Mouse (Mus musculus): Measurements from ENCODE around the gene Iqcd.

The Iqcd gene

DNA sequence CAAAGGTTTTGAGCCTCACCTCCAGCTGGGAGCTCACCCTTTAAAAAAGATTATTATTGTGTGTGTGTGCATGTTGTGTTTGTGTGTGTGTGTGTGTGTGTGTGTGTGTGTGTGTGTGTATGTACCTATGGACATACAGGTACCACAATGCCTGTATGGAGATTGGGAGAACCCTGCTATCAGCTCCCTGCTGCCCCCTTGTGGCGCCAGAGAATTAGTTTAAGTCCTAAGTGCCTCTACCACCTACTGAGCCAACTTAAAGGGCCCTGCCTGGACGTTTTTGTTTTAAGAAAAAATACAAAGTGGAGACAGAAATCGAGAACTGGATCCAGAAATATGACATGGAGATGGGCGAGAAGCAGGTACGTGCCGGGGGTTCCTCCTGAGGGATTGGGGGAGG lies 16.0 kb downstream of the Iqcd start:
- peak; percentile 95 to 97 for DNase-seq

DNA sequence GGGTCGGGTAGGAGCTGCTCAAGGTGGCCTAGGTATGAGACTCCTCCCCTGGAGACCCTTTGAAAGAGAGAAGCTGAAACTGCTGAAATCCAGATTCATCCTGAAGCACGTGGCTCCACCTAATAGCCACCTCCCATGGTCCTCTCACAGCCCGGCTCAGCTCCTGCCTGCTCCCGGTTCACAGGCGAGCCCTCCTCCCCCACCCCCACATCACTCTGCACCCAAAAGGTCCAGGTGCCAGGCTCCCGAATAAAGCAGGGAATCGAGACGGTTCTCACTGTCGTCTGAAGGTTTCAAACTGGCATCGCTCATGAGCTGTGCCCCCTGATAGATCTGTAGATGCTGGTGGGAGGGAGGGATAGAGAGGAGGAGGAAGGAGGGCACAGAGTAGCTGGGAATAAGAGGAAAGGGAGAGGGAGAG lies 16.4 kb downstream of the Iqcd start:
- DNase-seq: peak; percentile 59 to 69

DNA sequence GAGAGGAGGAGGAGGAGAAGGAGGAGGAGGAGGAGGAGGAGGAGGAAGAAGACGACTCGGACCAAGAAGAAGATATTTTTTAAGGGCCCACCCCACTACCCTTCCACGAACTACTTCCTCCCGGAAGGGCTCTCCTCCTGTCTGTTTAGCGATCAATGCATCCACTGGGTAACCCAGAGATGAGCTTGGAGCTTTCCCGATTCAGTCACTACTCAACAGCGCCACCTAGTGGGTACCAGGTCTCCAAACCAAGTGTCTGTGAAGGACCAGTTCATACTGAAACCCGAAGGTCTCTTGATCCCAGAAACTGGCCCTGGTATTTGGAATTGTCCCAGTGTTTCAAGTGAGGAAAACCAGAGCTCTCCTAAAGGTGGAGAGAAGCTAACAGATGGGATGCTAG lies 16.9 kb downstream of the Iqcd start:
- peak; percentile 97 to 99 for DNase-seq

DNA sequence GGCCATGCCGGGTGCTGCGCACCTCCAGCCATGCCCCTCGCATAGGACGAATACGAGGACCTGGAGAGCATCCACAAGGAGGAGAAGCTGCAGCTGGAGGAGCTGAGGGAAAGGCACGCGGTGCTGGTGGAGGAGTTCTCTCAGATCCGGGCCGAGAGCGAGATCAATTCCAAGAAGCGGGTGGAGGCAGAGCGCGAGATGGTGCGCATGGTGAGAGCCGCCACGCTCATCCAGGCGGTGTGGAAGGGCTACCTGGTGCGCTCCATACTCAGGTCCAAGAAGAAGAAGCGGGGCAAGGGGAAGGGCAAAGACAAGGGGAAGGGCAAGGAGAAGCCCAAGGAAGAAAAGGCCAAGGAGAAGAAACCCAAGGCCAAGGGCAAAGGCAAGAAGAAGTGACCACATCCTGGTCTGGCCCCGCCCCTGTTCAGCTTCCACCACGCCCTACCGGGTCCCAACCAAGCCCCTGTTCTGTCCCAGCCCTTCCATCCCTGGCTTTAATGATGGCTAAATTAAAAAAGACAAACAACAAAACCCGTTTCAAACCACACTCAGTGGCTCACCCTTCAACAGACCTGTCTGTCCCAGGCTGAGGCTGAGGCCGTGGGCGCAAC lies 17.9 kb downstream of the Iqcd start:
- DNase-seq: no peak

DNA sequence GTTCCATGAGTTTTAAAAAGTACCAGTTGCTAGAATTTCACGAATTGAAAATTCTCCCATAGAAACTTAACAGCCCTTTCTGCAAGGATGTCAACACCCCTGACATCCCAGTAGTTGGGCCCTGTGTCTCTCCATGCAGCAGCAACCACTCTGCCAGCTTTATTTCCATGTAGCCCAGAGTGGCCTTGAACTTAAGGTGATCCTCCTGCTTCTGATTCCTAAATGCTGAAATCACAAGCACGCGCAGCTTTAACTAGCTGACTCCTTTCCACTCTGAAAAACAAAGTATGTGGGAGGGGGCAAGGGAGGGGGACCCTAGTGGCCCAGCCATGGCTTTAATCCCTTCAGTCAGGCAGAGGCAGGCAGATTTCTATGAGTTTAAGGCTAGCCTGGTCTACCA lies 18.5 kb downstream of the Iqcd start:
- no peak for DNase-seq

DNA sequence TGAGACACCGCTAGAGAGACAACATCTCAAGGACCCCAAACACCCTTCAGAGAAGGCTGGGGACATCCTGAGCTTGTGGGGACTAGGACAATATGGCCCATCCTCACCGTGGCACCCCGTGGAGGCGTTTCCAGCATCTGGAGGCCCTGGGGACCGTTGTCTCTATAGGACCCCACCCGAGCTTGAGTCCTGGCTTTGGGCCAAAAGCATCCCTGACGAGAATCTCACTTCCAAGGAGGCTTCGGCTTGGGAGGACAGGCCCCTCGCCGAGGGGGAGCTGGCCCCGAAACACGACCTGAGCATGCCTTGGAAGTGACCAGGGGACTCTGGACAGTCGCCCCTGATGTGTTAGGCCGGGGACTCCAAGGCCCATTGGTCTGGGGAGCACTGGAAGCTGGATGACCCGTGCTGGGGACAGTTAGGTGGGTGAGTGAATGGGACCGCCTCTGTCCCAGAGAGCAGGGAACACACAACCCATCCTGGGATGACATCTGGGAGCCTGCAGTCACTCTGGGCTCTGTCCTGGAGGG lies 20.5 kb downstream of the Iqcd start:
- DNase-seq: no peak

DNA sequence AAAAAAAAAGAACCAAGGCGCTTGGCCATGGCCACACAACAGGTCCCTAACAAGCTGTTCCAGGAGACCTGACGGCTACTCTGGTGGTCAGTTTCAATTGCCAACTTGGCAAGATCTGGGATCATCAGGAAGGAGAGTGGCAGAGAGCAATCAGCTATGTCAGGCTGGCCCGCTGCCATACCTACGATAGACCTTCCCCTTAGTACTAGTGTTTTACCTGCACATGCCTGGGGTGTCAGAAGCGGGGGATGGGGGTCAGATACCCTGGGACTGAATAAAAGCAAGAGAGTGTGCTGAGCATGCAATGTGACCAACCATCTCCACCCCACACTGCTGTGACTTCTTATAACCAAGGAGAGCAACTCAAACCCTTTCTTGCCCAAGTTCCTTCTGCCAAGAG lies 22.1 kb downstream of the Iqcd start:
- DNase-seq: peak; percentile 71 to 74

DNA sequence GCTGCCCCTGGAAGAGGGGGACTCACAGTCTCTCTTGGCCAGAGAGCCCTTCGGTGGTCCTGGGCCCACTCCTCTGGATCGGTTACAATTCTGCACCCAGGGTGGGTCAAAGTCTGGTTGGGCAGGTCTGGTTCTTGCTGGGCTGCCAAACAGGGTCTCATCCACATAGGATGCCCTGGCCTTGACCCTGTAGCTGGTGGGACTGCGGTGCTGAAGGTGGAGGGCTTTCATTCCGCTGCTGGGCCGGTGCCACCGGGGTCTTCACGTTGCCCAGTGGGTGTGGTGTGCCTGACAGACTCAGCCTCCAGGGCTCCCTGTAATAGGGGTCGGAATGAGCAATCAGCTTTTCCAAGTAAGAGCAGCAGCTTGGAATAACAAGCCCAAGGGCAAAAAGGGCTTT lies 22.6 kb downstream of the Iqcd start:
- peak in 1 of 2 experiments; percentile 56 for DNase-seq

DNA sequence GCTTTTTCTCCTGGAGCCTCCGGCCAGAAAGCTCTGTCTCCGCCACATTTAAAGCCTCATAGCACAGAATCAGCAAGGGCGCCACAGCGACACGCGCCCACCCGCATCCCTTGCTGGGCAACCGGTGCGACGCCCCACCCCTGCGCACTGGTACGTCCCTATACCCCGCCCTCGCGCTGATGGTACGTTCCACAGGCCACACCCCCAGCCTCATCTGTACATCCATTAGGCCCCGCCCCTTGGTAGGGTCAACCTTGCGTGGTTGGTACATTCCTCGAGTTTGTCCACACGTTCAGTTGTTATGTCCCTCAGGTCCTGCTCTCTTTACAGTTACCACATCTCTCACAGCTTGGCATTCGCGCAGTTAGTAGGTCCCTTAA lies 23.6 kb downstream of the Iqcd start, which contains the start of the genes Rita1 and Ddx54:
Rita1 (minus strand) TSS at position 148 of the 380 bp plus-strand sequence.
Ddx54 (plus strand) TSS at position 298 of the 380 bp plus-strand sequence.
- DNase-seq: peak; percentile 99

DNA sequence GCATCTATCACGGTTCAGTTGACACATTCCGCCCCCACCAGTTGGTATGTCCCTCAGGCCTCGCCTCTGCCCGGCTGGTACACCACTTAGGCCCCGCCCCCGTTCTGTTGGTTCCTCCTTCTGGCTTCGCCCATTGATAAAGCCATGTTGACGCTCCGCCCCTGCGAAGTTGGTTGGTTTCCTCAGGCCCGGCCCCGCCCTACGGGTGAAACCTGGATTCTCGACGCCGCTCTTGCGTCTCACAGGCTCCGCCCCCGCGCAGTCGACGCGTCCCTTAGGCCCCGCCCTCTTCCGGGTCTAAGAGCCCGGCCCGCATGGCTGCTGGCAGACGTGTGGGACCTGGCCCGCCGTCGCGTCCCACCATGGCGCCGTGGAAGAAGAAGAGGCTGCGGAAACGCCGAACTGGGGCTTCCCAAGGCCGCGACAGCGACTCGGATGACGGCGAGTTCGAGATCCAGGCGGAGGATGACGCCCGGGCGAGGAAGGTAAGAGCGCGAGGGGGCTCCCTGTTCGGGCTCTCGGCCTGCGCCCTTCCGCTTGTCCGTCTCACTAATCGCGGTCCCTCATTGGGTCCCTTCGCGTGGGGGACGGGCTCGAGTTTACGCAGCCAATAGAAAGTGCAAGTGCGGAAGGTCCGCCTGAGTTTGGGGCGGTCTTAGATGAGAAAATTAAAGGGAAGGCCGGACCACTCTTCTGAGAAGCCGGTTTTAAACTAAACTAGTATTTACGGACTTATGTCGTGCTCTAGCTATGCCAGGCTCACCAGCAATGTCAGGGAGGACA lies 24.2 kb downstream of the Iqcd start:
- DNase-seq: peak; percentile 100

DNA sequence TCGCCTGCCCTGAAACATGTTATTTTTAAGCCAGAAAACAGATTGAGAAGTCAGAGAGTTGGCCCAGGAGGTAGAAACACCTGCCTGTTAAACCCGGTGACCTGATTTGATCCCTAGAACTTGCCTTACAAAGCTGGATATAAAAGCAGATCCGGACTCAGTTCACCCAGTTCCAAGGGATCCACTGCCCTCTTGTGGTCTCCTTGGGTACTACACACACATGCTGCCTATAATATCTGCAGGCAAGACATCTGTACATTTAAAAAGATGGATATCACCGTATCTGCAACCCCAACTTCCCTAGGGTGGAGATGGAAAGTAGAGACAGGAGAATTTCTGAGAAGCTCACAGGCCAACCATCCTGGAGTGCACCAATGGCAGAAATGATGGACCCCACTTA lies 27.1 kb downstream of the Iqcd start:
- DNase-seq: peak; percentile 67 to 82

DNA sequence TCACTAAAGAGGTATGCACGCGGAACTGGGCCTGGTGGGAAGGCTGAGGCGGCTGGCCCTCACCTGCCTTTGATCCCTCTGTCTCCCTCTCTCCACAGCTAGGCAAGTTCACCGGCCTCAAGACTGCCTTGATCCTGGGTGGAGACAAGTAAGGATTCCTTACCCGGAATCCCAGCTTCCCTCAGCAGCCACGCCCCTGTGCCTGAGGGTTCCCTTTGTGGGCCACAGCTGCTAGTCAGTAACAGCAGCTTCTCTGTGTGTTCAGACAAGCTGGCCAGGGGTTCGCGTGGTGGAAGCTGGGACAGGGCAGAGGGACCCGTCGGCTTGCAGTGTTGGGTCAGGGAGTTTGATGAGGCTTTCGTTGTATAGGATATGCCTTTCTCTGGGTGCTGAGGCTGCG lies 30.0 kb downstream of the Iqcd start:
- no peak for DNase-seq

DNA sequence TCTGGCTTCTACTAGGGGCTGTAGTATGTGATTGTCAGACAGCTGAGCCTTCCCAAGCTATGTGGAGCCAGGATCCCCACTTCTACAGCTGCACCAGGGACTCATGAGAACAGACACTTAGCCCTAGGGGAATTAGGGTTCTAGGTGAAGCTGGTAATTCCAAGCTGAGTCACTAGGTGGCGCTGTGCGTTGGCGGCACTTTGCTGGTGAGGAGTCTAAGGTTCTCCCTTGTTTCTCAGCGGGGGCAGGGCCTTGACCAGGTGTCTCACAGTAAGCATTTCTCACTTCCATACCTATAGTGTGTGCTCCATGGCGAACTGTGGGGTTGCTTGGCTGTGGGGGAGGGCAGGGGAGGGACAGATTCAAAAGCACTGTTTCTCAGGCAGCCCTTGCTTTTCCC lies 30.4 kb downstream of the Iqcd start:
- peak; percentile 85 to 90 for DNase-seq

DNA sequence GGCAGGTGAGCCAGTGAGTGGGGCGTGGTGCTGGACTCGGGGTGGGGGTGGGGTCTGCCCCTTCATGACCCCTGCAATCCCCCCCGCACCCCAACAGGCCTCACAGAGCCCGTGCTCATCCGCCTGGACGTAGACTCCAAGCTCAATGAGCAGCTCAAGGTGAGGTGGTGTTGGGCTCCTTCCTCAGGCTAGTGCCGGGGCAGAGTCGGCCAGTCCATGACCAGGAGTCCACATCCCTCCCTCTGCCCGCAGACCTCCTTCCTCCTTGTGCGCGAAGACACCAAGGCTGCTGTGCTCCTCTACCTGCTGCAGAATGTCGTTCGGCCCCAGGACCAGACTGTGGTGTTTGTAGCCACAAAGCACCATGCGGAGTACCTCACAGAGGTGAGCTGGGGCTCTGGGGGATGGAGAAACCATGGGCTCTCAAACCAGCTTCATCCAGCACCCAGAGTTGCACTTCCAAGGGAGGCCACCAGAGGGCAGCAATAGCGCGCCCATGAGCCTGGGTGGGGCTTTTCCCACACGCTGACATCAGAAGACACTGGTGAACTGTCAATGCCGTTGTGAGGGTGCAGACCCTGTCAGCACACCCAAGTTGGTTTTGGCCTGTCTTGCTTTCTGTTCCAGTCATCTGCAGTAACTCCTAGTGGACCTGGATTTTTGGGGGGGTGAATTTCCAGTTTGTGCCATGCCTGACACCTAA lies 31.7 kb downstream of the Iqcd start:
- DNase-seq: peak; percentile 91 to 94

DNA sequence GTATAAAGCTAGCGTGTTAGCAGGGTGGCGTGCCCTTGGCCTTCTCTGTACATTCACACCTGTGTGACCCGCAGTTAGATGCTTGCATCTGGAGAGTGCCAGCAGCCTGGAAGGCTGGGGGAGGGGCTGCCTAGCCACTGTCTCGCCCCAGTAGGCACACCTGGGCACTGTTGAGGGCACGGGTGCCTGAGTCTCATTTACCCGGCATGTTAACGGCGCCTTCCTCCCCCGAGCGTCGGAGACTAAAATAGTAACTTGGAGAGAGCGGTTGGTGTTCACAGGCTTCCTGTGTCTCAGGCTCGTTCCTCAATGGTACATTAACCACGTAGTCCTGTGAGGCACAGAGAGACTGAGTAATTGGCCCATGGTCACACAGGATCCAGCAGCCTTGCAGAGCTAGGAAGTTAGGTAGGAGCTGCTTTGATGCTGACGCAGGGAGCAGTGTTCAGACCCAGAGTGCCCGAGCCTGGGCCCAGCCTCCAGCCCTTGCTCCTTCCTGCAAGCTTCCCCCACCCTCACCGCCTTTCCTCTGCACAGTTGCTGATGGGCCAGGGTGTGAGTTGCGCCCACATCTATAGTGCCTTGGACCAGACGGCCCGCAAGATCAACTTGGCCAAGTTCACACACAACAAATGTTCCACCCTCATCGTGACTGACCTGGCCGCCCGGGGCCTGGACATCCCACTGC lies 32.4 kb downstream of the Iqcd start:
- DNase-seq: no peak

DNA sequence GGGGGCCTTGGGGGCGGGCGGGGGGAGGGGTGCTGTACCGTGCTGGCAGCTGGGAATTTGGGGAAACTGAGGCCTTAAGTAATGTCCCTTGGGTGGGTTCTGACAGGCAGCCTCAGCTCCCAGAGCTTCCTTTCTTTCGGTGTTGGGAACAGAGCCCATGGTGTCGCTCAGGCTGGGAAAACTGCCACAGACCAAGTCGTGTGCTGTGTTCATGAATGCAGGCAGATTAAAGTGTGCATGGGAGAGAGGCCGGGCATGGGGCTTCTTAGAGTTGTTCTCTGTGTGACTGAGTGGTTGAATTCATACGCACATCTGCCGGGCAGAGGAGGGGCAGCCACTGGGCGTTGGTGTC lies 33.0 kb downstream of the Iqcd start:
- DNase-seq: peak in 1 of 2 experiments; percentile 39

DNA sequence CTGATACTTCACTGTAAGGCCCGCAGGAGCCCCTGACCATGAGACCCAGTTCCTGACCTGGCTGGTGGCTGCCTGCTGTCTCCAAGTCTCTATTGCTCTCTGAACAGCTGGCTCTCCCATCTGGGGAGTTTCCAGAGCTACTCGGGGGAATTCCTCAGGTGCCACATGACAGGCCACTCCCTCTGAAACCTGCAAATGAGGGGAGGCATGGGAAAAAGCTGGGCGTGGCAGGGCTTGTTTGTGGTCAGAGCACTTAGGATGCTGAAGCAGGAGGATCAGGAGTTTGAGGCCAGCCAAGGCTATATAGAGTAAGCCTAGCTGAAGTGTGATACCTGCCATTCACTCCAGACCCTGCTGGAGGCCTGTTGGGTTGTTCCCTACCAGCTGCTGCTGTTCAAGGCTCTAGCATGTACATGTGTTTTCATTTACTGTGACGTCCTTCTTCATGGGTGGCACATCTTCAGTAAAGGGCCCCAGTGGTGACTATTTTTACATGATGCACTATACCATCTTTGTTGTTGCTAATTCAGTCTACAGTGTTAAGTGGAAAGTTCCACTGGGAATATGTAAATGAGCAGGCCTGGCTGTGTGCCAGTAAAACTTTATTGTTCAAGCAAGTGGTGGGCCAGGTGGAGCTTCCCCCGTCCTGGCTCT lies 33.5 kb downstream of the Iqcd start:
- DNase-seq: no peak

DNA sequence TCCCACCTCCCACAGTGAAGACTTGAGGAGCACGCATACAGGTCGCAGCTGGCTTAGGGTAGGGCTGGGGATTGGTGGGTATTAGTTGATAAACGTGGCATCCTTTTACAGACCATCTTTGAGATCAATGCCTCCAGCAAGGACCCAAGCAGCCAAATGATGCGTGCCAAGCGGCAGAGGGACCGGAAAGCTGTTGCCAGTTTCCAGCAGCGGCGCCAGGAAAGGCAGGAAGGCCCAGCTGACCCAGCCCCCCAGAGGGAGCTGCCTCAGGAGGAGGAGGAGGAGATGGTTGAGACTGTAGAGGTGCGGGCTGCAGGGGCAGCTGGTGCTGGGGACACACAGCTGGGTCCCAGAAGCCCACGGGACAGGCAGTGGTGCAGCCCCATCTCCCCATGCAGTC lies 35.6 kb downstream of the Iqcd start:
- peak; percentile 72 to 80 for DNase-seq

DNA sequence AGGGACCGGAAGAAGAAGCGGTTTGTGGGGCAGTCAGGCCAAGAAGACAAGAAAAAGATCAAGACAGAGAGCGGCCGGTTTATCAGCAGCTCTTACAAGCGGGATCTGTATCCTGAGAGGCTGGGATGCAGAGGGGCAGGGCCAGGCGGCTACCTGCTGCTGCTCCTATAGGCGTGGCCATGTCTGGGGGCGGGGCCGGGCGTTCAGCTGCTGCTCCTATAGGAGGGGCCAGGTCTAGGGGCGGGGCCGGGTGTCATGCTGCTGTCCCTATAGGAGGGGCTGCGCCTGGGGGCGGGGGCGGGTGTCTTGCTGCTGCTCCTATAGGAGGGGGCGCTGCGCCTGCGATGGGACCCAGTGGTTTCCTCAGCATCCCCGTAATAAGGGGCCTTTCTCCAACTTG lies 37.6 kb downstream of the Iqcd start:
- DNase-seq: no peak

DNA sequence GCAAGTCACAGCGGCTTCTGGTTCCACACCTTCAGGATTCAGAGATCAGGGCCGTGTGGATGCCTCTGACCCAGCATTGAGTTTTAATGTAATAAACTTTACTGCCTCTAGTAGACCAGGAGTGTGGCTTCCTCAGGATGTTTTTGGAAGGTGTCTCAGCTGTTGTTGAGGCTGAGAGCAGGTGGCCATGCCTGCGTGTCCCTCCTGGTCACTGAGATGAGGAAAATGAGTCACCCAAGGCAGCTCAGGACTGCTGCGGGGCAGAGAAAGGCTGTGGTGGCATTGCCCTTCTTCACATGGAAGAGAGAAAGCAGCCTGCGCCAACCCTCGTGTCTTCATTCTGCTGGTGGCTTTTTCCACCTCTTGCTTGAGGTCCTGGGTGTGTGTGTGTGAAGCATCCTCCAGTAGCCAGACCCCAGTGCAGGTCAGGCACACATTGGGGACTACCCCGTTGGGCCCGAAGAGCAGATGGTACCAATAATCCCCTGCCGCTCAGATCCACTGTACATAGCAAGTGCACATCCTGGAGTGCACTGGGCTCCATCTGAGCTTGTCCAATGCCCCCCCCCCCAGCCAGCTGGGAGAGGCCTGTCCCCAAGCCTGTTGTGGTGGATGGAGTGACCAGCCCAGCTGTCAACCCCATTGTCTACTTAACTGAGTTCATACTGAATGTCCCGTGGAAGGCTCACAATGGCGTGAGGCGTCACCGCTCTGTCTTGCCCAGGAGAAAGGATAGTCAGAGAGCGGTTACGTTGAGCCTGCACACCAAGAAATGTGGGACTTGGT lies 38.9 kb downstream of the Iqcd start:
- DNase-seq: no peak

DNA sequence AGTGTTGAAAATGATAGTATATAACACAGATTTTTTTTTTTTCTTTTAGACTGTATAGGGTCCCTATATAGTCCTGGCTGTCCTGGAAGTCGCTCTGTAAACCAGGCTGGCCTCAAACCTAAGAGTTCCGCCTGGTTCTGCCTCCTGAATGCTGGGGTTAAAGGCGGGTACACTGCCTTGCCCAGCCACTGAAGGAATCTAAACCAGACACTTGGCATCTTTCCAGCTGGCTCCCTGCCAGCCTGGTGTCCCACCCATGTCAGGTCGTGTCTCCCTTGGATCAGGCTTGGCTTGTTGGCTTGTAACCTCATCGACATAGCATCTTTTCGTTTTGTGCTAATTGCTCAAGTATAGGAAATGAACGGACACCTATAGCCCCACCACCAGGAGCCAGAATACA lies 39.8 kb downstream of the Iqcd start:
- peak; percentile 66 to 73 for DNase-seq

DNA sequence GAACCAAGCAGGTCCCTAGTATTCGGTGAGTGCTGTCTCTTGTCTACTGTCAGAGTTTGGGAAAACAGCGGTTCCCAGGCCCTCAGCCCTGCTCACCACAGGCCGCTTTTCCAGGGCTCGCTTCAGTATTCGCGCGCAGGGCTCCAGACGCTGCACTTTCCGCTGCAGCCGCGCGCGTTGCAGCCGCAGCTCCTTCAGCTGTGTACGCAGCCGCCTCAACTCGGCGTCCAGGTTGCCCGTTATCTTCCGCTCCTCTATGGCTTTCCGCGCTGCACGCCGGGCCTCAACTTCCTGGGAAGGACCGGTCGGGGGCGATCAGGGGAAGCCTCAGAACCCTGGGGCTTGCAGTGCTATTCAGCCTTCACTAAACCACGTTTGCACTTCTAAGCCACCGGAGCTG lies 42.3 kb downstream of the Iqcd start:
- no peak for DNase-seq

All from cerebellum, postnatal 10 days (tissue).